Mouse (Mus musculus): ENCODE results near the gene Fbxo36. TPM values are rescaled to one million over a fixed set of nuclear protein-coding genes. Genes with fewer than 3 reads are reported as not detected.

The Fbxo36 gene
- polyA plus RNA-seq, 1 experiment from 2014 or later, result 7.7 TPM

GRCm38 (mm10) chr1:84934503-84935333, 95.1 kb downstream of the Fbxo36 start, which contains the start of gene Slc16a14:
TSS of gene Slc16a14 (minus strand) at chr1:84935134.
- H3K36me3 ChIP-seq, result no peaks in the 10 kb centered on the region
- peaks cover 19% of the 10 kb centered on the region for H3K27me3 ChIP-seq
- H3K4me3 ChIP-seq, result peak within 1 kb of the TSS; percentile 60
- under 1% methylated on average over 59 of the region's 59 CpGs for WGBS
- H3K27ac ChIP-seq, result no peak within 1 kb of the TSS
- peak within 1 kb of the TSS; percentile 97 for H3K4me2 ChIP-seq (replicated peaks)
- no peaks in the 10 kb centered on the region for H3K9me3 ChIP-seq
- peak; percentile 87 for ATAC-seq (ENCODE audit: insufficient number of reproducible peaks, insufficient read depth, low FRiP score, low TSS enrichment)
- H3K4me1 ChIP-seq, result no peaks in the 10 kb centered on the region
- H3K9ac ChIP-seq, result peak within 1 kb of the TSS; percentile 60

GRCm38 (mm10) chr1:84935668-84936067, 96.0 kb downstream of the Fbxo36 start:
- H3K27me3 ChIP-seq, result peaks cover 19% of the 10 kb centered on the region
- H3K4me2 ChIP-seq (replicated peaks), result no peak overlapping the region
- no peaks in the 10 kb centered on the region for H3K36me3 ChIP-seq
- H3K9ac ChIP-seq, result no peak overlapping the region
- H3K27ac ChIP-seq, result no peak overlapping the region
- H3K4me3 ChIP-seq, result no peak overlapping the region
- no peaks in the 10 kb centered on the region for H3K4me1 ChIP-seq
- H3K9me3 ChIP-seq, result no peaks in the 10 kb centered on the region
- 76% methylated on average over 9 of the region's 9 CpGs for WGBS
- no peak for ATAC-seq (ENCODE audit: insufficient number of reproducible peaks, insufficient read depth, low FRiP score, low TSS enrichment)

- no peak overlapping the region for H3K27ac ChIP-seq
- no peak overlapping the region for H3K4me3 ChIP-seq
- 86% methylated on average over 19 of the region's 19 CpGs for WGBS
- peaks cover 19% of the 10 kb centered on the region for H3K27me3 ChIP-seq
- H3K9ac ChIP-seq, result no peak overlapping the region
- no peaks in the 10 kb centered on the region for H3K4me1 ChIP-seq
- no peak for ATAC-seq (ENCODE audit: insufficient number of reproducible peaks, insufficient read depth, low FRiP score, low TSS enrichment)
- H3K9me3 ChIP-seq, result no peaks in the 10 kb centered on the region
- H3K36me3 ChIP-seq, result no peaks in the 10 kb centered on the region
- no peak overlapping the region for H3K4me2 ChIP-seq (replicated peaks)
These were observed 97.3 kb downstream of the Fbxo36 start for GRCm38 (mm10) chr1:84936716-84937510.

- Histone ChIP-seq H3K27me3 (peaks cover 8% of the 10 kb centered on the region; the same call in 1 of the 2 replicates), H3K4me3 (no peak overlapping the region), H3K36me3 (no peaks in the 10 kb centered on the region), H3K9me3 (no peaks in the 10 kb centered on the region), H3K9ac (no peak overlapping the region), H3K27ac (no peak overlapping the region), H3K4me2 (replicated peaks) (no peak overlapping the region), H3K4me1 (no peaks in the 10 kb centered on the region)
- no peak for ATAC-seq (ENCODE audit: insufficient number of reproducible peaks, insufficient read depth, low FRiP score, low TSS enrichment)
- WGBS, result 77% methylated on average over 4 of the region's 4 CpGs
These were observed 99.8 kb downstream of the Fbxo36 start for GRCm38 (mm10) chr1:84939466-84939865.

GRCm38 (mm10) chr1:84940322-84940721, 100.7 kb downstream of the Fbxo36 start:
- no peaks in the 10 kb centered on the region for H3K4me1 ChIP-seq
- H3K36me3 ChIP-seq, result no peaks in the 10 kb centered on the region
- no peak overlapping the region for H3K4me3 ChIP-seq
- H3K9ac ChIP-seq, result no peak overlapping the region
- H3K9me3 ChIP-seq, result no peaks in the 10 kb centered on the region
- no peak overlapping the region for H3K4me2 ChIP-seq (replicated peaks)
- no peak overlapping the region for H3K27ac ChIP-seq
- ATAC-seq (ENCODE audit: insufficient number of reproducible peaks, insufficient read depth, low FRiP score, low TSS enrichment), result no peak
- peaks cover 7% of the 10 kb centered on the region; the same call in 1 of the 2 replicates for H3K27me3 ChIP-seq
- 85% methylated on average over 2 of the region's 2 CpGs for WGBS

- no peak overlapping the region for H3K27ac ChIP-seq
- no peaks in the 10 kb centered on the region for H3K36me3 ChIP-seq
- no peak overlapping the region for H3K4me3 ChIP-seq
- H3K9ac ChIP-seq, result no peak overlapping the region
- no peaks in the 10 kb centered on the region for H3K4me1 ChIP-seq
- no peaks in the 10 kb centered on the region for H3K27me3 ChIP-seq
- H3K9me3 ChIP-seq, result no peaks in the 10 kb centered on the region
- H3K4me2 ChIP-seq (replicated peaks), result no peak overlapping the region
- no peak for ATAC-seq (ENCODE audit: insufficient number of reproducible peaks, insufficient read depth, low FRiP score, low TSS enrichment)
These were observed 103.0 kb downstream of the Fbxo36 start for GRCm38 (mm10) chr1:84942666-84943065.

- Histone ChIP-seq H3K9ac (no peak overlapping the region), H3K4me1 (no peaks in the 10 kb centered on the region), H3K4me3 (no peak overlapping the region), H3K9me3 (no peaks in the 10 kb centered on the region), H3K27ac (no peak overlapping the region), H3K27me3 (no peaks in the 10 kb centered on the region), H3K36me3 (no peaks in the 10 kb centered on the region), H3K4me2 (replicated peaks) (no peak overlapping the region)
- no peak for ATAC-seq (ENCODE audit: insufficient number of reproducible peaks, insufficient read depth, low FRiP score, low TSS enrichment)
- WGBS, result 98% methylated on average over 4 of the region's 4 CpGs
These were observed 103.9 kb downstream of the Fbxo36 start for GRCm38 (mm10) chr1:84943549-84943948.

GRCm38 (mm10) chr1:84945950-84946349, 106.3 kb downstream of the Fbxo36 start:
- Histone ChIP-seq H3K4me3 (no peak overlapping the region), H3K9me3 (no peaks in the 10 kb centered on the region), H3K27me3 (no peaks in the 10 kb centered on the region), H3K9ac (no peak overlapping the region), H3K36me3 (no peaks in the 10 kb centered on the region), H3K27ac (no peak overlapping the region), H3K4me2 (replicated peaks) (no peak overlapping the region), H3K4me1 (no peaks in the 10 kb centered on the region)
- ATAC-seq (ENCODE audit: insufficient number of reproducible peaks, insufficient read depth, low FRiP score, low TSS enrichment), result no peak
- WGBS, result 72% methylated on average over 3 of the region's 3 CpGs

DNA sequence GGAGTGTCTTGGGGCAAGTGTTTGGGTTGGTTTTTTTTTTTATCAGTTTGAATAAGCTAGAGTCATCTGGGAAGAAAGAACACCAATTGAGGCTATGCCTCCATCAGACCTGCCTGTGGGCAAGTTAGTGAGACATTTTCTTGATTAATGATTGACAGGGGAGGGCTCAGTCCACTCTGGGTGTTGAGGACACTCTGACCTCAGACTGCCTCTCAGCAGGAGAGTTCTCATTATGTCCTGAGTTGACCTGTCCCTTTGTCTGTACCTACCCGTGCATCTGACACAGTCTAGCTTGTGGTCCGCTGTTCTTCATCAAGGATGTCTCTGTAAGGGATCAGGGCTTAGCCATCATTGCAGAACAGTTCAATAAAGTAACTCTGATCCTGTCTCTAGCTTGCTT, 107.7 kb downstream of the Fbxo36 start:
- Histone ChIP-seq H3K9ac (no peak overlapping the region), H3K36me3 (no peaks in the 10 kb centered on the region), H3K4me2 (replicated peaks) (no peak overlapping the region), H3K27ac (no peak overlapping the region), H3K27me3 (no peaks in the 10 kb centered on the region), H3K9me3 (no peaks in the 10 kb centered on the region), H3K4me1 (no peaks in the 10 kb centered on the region), H3K4me3 (no peak overlapping the region)
- 75% methylated on average over 2 of the region's 2 CpGs for WGBS
- ATAC-seq (ENCODE audit: insufficient number of reproducible peaks, insufficient read depth, low FRiP score, low TSS enrichment), result no peak

Other genes starting within 250 kb of the Fbxo36 start
- gene Dner, start 143.6 kb upstream of the Fbxo36 start, polyA plus RNA-seq (2016; fragmentation: Nextera tagmentation; extraction: Ambion mirVana), result 9.0 TPM in 2 replicates
- 83.1 and 85.8 TPM in 2 replicates for gene Trip12, start 675 bp downstream of the Fbxo36 start, polyA plus RNA-seq (2016; fragmentation: Nextera tagmentation; extraction: Ambion mirVana)
- 0.75 and 1.9 TPM in 2 replicates for gene Slc16a14, start 95.3 kb downstream of the Fbxo36 start, polyA plus RNA-seq (2016; fragmentation: Nextera tagmentation; extraction: Ambion mirVana)

Measured in embryonic facial prominence, embryonic 12.5 days (tissue).